Mouse (Mus musculus) kidney, postnatal 10 days (tissue): Measurements from ENCODE around the gene Lonp2.
A peak's percentile ranks its signal among the peaks of the same experiment; 100 is the strongest.

Experiments
- DNase-seq: peaks from one replicate; pipeline ENCODE4 v3.0.0; 2021; ENCODE audit warnings: mixed read lengths

Gene Lonp2

GRCm38 (mm10) chr8:86624915-86625314 is 1.1 kb downstream of the Lonp2 start:
- no peak for DNase-seq

- DNase-seq, result no peak
These were observed 6.4 kb downstream of the Lonp2 start for GRCm38 (mm10) chr8:86630212-86630611.

- no peak for DNase-seq
These were observed 7.6 kb downstream of the Lonp2 start for GRCm38 (mm10) chr8:86631395-86631794.

- DNase-seq, result no peak
These were observed 14.0 kb downstream of the Lonp2 start for GRCm38 (mm10) chr8:86637826-86638225.

- DNase-seq, result no peak
These were observed 15.1 kb downstream of the Lonp2 start for GRCm38 (mm10) chr8:86638981-86639380.

GRCm38 (mm10) chr8:86642682-86643081 is 18.8 kb downstream of the Lonp2 start:
- DNase-seq, result no peak

GRCm38 (mm10) chr8:86644661-86645060 is 20.8 kb downstream of the Lonp2 start:
- DNase-seq, result no peak

GRCm38 (mm10) chr8:86647771-86648170 is 23.9 kb downstream of the Lonp2 start:
- no peak for DNase-seq

GRCm38 (mm10) chr8:86651416-86651815 is 27.6 kb downstream of the Lonp2 start:
- DNase-seq, result peak; percentile 11

GRCm38 (mm10) chr8:86652546-86652945 is 28.7 kb downstream of the Lonp2 start:
- DNase-seq, result no peak

- DNase-seq, result no peak
These were observed 30.7 kb downstream of the Lonp2 start for GRCm38 (mm10) chr8:86654578-86654977.

- peak; percentile 44 for DNase-seq
These were observed 44.9 kb downstream of the Lonp2 start for GRCm38 (mm10) chr8:86668750-86669149.

GRCm38 (mm10) chr8:86669259-86669658 is 45.4 kb downstream of the Lonp2 start:
- DNase-seq, result no peak

- no peak for DNase-seq
These were observed 62.8 kb downstream of the Lonp2 start for GRCm38 (mm10) chr8:86686629-86687028.

GRCm38 (mm10) chr8:86692107-86692506 is 68.3 kb downstream of the Lonp2 start:
- no peak for DNase-seq

- no peak for DNase-seq
These were observed 70.2 kb downstream of the Lonp2 start for GRCm38 (mm10) chr8:86694011-86694410.

- no peak for DNase-seq
These were observed 71.9 kb downstream of the Lonp2 start for GRCm38 (mm10) chr8:86695703-86696102.

GRCm38 (mm10) chr8:86698811-86699421 is 75.1 kb downstream of the Lonp2 start:
- DNase-seq, result no peak

- no peak for DNase-seq
These were observed 75.6 kb downstream of the Lonp2 start for GRCm38 (mm10) chr8:86699471-86699870.

- no peak for DNase-seq
These were observed 78.6 kb downstream of the Lonp2 start for GRCm38 (mm10) chr8:86702453-86702852.

- DNase-seq, result no peak
These were observed 81.5 kb downstream of the Lonp2 start for GRCm38 (mm10) chr8:86705317-86705716.

GRCm38 (mm10) chr8:86706756-86707155 is 82.9 kb downstream of the Lonp2 start:
- DNase-seq, result no peak

GRCm38 (mm10) chr8:86707873-86708272 is 84.0 kb downstream of the Lonp2 start:
- DNase-seq, result no peak

GRCm38 (mm10) chr8:86712594-86712993 is 88.8 kb downstream of the Lonp2 start:
- DNase-seq, result no peak
